Mouse (Mus musculus) liver, adult 2 months (tissue): ENCODE measurements around the gene Sarnp.

Experiments
- CTCF ChIP-seq: fragments of 200-500 bp; IDR thresholded peaks from 2 replicates; pipeline ENCODE4 v1.5.1; 2011; ENCODE audit warnings: low read depth, low read length, control low read depth
- POLR2A ChIP-seq: fragments of 200-500 bp; IDR thresholded peaks from 2 replicates; pipeline ENCODE4 v1.6.1; 2011; ENCODE audit warnings: low read length, control low read depth; ENCODE audit not compliant: insufficient read depth; ENCODE audit errors: extremely low read depth

DNA sequence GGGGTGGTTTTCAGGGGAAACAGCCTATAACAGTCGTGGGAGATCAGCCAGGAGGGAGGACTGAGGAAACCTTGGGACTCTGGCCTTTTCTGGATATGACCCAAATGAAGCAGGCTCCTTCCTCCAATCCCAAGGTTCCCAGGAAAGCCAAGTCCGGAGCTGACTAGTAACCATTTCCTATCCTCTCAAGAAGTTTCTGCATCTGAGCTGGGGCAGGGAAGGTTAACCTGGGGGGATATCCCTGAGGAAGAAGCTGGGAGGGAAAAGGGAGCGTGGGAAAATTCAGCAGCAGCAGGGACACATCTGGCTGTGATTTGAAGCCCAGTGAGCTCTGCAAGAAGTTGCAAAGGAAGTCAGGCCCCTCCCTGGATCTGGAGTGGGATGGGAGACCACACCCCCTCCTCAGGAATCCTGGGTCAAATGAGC, 103.6 kb downstream of the Sarnp start:
- no peak for TF ChIP-seq CTCF
- no peak for TF ChIP-seq POLR2A
